Mouse (Mus musculus): ENCODE results near the gene Erf.

DNA sequence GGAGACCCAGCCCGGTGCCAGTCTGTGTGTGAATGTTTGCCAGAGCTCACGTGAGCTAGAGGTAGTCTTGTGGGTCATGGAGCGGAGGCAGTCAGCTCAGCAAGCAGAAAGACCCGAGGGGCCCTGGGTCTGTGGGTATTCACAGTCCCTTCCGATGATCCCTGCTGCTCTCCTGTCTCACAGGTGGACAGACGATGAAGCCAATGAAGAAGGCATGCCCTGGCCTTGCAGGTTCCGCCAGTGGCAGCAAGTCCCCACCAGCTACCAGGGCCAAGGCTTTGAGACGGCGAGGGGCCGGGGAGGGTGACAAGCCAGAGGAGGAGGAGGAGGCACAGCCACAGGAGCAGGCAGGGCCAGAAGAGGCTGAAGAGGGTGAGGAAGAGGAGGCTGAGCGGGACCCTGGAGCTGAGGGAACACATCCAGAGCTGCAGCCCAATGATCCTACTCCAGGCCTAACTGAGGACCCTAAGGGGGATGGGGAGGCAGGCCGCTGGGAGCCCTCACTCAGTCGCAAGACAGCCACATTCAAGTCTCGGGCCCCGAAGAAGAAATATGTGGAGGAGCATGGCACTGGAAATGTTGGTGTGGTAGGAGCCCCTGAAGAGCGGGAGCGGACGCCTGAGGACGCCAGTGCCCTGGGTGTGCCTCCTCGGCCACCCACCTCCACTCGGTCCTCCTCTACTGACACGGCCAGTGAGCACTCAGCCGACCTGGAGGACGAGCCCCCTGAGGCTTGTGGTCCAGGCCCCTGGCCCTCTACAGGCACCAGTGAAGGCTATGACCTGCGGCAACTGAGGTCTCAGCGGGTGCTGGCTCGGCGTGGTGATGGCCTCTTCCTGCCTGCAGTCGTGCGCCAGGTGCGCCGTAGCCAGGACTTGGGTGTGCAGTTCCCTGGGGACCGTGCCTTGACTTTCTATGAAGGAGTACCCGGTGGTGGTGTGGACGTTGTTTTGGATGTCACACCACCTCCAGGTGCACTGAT lies 20.4 kb upstream of the Erf start:
- TF ChIP-seq CTCF (conservative IDR thresholded peaks at IDR 0.05; ENCODE audit: insufficient read depth, insufficient read length, low read depth, low read length): no peak
- TF ChIP-seq POLR2A (IDR thresholded peaks at IDR 0.05; ENCODE audit: low read depth, low read length): no peak

Data from kidney, adult 2 months (tissue).